Mouse (Mus musculus) adrenal gland, postnatal 25 days (tissue): ENCODE measurements around the gene Dusp2. TPM values are rescaled to one million over a fixed set of nuclear protein-coding genes. Genes with fewer than 3 reads are reported as not detected.

Experiments used
- DNase-seq: peaks from one replicate; pipeline ENCODE4 v3.0.0; 2021; ENCODE audit warnings: mixed read lengths
- total RNA-seq: library from RNA; stranded (reverse); gene quantifications from 2 replicates; pipeline ENCODE4 v1.2.3, GENCODE M21; 2021

Gene Dusp2
- total RNA-seq, 1 experiment from 2014 or later, result 0.49 TPM

DNA sequence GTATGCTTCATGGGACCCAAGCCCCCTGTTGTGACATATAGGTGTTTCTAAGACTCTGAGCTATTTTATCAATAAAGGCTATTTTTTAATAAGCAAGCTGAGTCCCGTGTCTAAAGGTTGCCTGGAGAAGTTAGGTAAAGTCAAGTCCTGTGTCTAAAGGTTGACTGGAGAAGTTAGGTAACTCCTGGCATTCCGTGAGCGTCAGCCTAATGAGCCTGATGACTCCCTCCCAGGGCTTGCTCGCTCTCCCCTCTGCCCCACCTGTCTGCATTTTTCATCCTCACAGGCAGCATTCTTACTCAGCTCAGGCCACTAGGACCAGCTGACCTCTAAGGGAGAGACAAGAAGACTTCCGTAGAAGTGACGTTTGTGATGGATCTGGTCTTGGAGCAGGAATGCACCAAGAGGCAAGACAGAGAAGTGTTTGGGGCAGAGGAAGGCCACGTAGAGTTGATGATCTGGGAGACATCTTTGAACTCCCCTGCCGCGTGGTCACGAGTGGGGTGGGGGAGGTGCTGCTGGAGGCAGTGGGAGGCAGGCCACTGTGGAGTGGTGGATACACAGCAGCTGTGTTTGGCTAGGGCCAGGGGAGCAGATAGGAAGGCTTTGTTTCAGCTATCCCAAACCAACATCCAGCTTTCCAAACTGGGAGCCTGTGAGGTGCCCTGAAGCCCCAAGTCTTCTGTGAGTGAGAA is 31.3 kb downstream of the Dusp2 start:
- no peak for DNase-seq

DNA sequence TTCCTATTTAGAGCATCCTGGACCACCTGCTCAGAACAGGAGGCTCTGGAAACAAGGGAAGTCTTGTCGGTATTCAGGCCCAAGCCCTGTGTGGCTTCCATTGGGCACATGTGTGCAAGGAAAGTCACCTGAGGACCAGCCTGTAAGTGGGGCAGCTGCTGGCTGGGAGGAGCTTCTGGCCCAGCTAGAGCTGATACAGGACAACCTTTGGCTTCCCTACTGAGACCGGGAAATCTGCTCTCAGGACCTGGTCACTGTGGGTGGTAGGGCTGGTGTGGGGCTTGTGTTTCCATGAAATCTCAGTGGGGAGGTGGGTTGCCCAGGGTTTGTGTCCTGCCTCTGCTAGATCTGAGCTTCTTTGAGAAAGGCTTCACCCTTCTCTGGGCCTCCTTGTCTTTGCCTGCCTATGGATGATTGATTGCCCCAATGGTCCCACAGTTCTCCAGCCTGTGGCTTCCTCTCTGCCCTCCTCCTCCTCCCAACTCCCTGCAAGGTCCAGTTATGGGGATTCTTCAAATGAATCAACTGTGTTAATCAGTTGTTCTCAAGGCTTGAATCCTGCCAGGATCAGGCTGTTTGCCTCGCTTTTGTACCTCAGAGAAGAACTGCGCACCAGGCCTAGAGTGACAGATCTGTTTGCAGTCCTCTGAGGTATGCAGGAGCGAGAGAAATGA is 33.9 kb downstream of the Dusp2 start:
- no peak for DNase-seq

DNA sequence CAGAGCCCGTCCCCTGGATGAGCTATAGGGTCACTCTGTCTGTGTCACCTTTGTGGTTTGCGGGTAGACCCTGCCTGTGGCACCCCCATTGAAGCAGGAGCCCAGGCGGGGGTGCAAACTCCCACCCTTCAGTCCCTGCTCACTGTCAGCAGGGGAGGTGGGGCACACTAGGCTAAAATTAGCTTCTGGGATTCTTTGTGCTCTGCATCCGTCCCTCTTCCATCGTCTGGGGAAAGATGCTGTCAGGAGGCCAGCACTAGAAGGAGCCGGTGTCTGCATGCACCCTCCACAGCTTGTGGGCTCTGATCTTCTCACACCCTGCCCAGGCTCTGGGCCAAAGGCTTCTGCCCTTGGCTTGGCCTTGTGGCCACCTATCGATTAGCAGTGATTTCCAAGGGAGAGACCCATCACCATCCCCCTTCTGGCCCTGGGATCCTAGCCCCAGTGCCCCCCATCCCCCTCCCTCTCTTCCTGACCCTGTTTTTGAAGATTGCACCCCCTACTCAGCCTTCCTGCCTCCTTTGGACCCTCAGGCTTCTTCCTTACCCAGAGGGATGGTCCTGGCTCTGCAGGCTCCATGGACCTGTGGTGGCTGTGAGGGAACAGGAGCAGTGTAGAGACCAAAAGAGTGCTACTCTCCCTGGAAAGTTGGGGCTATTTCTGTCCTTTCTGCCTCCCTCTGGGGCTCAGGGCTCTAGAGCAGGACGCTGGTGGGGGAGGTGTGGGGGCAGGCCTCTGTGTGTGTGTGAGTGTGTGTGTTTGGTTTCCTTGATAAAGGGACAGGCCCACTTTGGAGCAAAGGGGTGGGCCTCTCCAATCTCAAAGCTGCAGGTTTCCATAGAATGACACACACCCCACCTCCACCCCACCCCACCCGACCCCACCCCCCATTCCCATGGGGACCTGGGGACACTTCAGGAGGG is 34.9 kb downstream of the Dusp2 start:
- no peak for DNase-seq

DNA sequence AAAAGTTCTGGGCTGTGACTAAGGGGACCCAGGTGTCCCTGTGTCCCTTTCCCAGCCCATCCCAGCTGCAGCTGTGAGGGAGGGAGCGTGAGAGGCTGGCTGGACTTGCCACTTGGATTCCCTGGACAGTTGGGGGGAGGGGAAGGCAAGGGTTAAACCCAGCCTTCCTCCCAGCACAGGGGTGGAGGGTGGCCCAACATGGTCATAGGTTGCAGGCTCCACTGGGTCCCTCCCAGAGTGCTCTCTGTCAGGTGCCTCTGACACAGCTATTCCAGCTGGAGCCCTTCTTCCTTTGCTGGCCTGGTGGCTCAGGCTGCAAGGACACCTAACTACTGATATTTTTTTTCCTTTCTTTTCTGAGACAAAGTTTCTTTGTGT is 35.5 kb downstream of the Dusp2 start:
- DNase-seq, result no peak

DNA sequence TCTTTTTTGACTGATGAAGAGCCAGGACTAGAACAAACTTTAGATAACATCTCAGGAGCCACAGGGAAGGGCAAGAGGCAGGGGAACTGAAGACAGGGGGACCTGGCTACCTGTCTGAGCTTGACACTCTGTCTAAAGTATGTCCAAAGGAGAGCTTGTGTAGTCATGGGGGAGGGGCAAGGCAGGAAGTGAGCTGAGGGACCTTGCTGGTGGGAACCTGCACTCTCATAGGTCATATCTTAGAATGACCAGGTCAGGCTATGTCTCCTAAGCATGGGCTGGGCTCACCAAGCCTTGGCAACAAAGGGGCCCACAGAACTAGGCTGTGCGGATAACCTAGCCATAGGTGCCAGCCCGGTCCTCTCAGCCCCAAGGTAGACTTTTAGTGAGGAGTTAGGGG is 36.1 kb downstream of the Dusp2 start:
- no peak for DNase-seq

DNA sequence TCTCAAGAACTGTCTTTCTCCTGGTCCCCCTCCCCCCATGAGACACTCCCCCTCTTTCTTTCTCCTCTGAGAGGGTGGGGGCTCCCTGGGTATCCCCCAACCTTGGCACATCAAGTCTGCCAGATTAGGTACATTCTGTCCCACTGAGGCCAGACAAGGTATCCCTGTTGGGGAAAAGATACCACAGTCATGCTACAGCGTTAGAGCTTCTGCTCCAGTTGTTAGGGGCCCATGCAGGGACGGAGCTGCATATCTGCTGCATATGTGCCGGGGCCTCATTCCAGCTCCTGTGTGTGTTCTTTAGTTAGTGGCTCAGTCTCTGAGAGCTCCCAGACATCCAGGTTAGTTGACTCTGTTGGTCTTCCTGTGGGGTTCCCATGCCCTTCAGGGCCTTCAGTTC is 38.2 kb downstream of the Dusp2 start:
- no peak for DNase-seq

DNA sequence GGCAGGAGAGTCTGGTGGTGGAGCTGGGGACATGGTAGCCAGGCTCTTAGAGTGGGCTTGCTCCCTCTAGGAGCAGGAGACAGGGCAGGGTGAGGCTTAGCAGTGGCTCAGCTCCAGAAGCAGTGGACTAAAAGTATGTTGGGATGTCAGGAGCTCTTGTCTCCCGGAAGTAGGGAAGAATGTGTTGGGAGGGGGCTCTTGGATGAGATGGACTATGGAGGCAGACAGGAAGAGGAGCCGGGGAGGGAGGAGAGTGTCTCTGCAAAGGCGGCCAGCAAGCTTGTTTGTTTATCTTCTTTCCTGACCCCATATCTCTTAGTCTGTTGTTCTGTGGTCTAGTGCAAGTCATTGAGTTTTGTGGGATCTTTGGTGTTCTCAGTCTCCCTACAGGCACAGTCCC is 39.1 kb downstream of the Dusp2 start:
- no peak for DNase-seq

DNA sequence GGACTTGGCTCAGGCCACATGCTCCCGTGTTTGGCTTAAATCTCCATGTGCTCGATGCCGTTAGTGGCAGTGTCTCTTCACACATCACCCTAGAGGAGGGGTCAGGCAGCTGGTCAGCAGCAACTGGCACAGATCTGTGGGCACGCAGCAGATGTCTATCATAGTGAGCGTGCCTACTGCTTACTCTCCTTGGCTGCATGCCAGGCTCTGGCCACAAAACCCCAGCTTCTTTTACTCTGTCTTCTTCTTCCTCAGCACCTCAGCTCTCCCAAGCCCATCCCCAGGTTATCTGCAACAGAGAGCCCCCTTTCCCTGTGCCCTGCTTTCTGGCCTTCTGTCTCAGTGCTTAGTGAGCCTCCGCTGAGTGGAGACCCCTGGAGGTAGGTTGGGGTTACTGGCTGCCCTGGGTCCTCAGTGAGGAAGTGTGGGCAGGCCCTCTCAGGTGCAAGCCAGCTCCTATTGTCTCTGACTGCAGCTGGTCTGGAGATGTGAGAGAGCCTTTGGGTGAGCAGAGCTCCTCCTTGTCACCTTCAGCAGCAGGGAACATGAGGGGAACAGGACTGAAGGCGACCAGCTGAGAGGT is 39.9 kb downstream of the Dusp2 start:
- DNase-seq, result no peak

DNA sequence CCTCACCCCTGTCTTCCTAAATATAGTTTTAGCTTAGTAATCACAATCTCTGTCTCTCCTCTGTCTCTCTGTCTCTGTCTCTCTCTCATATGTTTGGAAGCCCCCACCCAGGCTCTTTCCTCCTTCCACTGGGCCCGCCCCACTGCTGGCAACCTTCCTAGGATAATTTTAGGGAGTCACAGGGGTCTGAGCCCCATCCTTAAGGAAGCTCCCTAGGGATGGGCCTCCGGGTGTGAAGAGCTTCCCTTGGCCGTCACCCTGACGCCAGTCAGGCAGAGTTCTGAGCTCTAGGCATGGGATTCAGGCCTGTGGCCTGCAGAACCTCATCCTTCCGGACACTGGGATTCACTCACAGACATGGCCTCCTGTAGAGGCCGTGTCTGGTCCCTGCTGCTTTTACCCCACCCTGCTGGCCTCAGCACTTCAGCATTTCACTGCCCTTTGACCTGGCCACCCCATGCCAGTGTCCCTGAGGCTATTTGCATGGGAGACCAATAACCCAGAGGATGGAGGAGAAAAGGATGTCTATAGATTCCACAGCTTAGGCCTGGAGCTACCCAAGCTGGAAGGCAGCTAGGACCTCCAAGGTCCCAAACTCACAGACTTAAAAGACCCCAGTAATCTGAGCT is 40.6 kb downstream of the Dusp2 start:
- DNase-seq, result no peak

DNA sequence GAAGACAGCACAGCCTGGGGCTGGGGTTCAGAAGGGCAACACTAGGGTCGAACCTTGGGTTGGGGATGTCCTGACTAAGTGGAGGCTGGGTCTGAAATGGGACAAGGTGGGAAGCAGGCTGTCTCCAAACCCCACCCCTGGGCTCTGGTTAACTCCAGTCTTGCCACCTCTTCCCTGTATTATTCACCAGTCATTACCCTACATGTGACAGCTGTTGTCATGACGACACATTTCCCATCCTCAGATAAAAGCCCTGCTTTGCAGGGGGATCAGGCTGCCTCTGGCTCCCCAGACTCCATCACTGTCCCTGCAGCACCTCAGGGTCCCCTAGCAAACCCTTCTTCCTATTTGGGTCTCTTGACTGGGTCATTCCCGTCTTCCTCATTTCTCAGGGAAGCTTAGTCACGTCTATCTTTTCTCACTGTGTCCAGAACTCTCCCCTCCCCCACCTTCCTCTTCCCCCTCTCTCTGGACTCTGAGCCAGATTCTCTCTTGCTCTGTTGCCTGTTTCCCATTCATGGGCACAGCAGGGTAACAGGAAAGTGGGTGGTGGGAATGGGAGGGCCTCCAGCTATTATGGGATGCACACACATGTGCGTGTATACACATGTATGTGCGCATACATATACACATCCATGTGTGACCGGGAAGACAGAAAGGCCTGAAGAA is 42.1 kb downstream of the Dusp2 start:
- no peak for DNase-seq

DNA sequence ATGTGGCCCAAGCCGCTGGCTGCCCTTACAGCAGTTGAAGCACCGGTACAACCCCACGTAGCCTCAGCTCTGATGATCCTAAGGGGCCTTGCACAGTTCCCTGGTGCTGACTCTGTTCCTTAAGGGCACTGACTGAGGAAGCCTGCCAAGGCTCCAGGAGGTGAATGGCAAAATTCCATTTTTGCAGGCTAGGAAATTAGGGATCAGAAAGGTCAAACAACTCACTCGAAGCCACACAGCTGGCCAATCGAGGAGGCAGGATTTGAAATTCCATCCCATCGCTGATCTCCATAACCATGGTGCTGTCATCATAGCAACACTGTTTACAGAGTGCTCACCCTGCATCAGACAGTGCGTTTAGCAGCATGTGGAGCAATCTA is 42.6 kb downstream of the Dusp2 start:
- DNase-seq, result no peak

DNA sequence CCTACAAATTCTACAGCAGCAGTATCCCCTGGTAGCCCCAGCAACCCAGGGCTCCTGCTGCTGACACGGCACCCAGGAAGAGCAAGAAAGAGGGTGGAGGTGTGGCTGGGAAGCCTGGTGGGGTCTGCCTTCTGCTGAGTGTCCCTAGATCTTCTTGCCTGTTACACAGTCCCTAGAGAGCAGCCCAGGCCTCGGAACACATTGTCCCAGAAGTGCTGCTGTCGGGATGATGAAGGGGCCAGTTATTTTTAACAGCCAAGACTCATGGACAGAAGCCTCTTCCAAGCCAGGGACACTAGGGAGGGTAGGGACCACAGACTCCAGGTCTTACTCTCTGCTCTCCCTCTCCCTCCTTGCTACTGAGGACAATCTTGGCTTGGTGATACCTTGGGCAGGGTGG is 43.3 kb downstream of the Dusp2 start:
- DNase-seq, result no peak

DNA sequence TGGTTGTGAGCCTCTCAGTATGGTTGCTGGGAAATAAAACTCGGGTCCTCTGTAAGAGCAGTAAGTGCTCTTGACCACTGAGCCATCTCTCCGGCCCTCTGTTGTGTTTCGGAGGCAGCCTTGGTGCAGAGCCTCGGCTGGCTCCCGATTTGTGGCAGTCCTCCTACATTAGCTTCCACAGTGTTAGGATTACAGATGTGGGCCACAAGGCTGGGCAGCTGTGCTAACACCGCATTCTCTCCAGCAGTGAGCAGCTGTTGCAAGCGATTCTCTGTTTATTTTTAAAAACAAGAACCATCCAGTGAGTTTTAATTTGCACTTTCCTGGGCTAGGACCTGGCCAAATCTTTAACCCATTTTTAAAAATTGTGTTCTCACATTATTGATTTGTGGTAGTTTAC is 47.9 kb downstream of the Dusp2 start:
- no peak for DNase-seq

DNA sequence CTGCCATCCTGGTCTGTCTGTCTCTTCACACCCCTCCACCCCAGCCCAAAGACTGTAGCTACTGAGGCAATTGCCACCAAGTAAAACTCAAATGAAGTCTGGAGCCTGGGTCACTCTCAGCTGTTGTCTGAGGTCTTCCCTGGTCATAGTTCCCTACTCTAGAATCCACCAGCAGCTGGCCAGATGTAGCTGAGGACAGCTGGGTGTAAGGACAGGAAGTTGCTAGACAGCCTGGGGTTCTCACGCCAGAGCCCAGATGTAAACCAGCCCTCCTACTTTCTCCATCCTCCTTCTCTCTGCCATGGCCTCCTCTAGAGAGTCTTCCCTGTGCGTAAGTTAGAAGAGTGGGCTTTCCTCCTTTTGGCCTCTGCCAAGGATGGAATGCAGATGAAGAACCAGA is 51.6 kb downstream of the Dusp2 start:
- DNase-seq, result no peak

Other genes starting within 250 kb of the Dusp2 start
- 6.4 and 7.5 TPM in 2 replicates for gene Ncaph, start 202.2 kb upstream of the Dusp2 start, total RNA-seq
- gene Itpripl1, start 192.7 kb upstream of the Dusp2 start, total RNA-seq, result 5.3 and 7.2 TPM in 2 replicates
- gene 1810024B03Rik, start 127.9 kb upstream of the Dusp2 start, total RNA-seq, result 1.7 and 2.0 TPM in 2 replicates
- gene Snrnp200, start 127.8 kb upstream of the Dusp2 start, total RNA-seq, result 75.5 and 84.1 TPM in 2 replicates
- 81.8 and 94.5 TPM in 2 replicates for gene Ciao1, start 88.3 kb upstream of the Dusp2 start, total RNA-seq
- 72.3 and 79.3 TPM in 2 replicates for gene Tmem127, start 88.3 kb upstream of the Dusp2 start, total RNA-seq
- gene Stard7, start 65.9 kb upstream of the Dusp2 start, total RNA-seq, result 110 and 117 TPM in 2 replicates
- not detected in 2 replicates for gene Astl, start 2.5 kb downstream of the Dusp2 start, total RNA-seq
- 1.4 and 2.0 TPM in 2 replicates for gene Adra2b, start 27.0 kb downstream of the Dusp2 start, total RNA-seq
- gene Gpat2, start 89.0 kb downstream of the Dusp2 start, total RNA-seq, result 0.43 TPM in 1 of 2 replicates, not detected in the other
- 42.0 and 46.8 TPM in 2 replicates for gene Fahd2a, start 108.4 kb downstream of the Dusp2 start, total RNA-seq
- 4.8 and 6.0 TPM in 2 replicates for gene Kcnip3, start 185.9 kb downstream of the Dusp2 start, total RNA-seq
- gene Prom2, start 205.3 kb downstream of the Dusp2 start, total RNA-seq, result 0.18 TPM in 1 of 2 replicates, not detected in the other